Mouse (Mus musculus) cortical plate, adult 2 months (tissue): ENCODE measurements around the gene Prdx2.

Experiments
- CTCF ChIP-seq: fragments of 200-500 bp; IDR thresholded peaks from 2 replicates; pipeline ENCODE4 v1.5.1; 2011; ENCODE audit warnings: mild to moderate bottlenecking, control low read depth, low read length; ENCODE audit not compliant: insufficient read depth; ENCODE audit errors: extremely low read depth
- POLR2A ChIP-seq: fragments of 200-500 bp; IDR thresholded peaks from 2 replicates; pipeline ENCODE4 v1.6.1; 2011; ENCODE audit warnings: mild to moderate bottlenecking, low read length, control low read depth; ENCODE audit not compliant: insufficient read depth; ENCODE audit errors: extremely low read depth

DNA sequence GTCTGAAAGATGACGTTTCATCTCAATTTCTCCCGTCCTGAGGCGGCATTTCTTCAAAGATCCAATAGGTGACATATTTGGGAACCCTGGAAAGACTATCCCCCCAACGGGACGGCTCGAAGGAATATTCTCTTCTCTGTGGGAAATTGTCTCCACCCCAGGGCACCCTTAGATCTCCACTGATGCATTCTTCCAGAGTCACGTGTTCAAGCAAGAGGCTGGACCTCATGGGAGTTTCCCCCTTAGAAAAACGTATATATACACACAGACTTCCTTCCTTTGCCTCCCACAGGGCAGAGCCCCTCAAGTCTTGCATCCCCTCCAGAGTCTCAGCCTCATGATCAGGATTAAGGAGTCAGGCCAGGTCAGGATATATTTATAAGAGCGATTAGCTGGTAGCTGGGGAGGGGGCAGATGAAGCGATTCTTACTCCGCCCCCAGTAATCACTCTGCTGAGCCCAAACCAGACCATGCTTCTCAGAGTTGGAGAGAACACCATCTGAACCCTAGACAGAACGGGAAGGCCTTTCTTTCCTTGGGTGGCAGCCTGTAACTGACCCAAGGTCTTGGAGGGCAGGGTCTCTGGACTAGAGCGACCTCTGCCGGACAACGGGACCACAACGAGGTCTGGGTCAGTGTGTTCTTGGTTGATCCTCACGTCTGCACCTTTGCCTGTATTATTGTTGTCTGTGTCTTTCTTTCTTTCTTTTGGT is 22.7 kb upstream of the Prdx2 start, which contains the start of gene Rtbdn:
- TF ChIP-seq CTCF (peak; percentile 26), POLR2A (no peak)
